Mouse (Mus musculus): ENCODE results near the gene Cdk13. TPM values are rescaled to one million over a fixed set of nuclear protein-coding genes. Genes with fewer than 3 reads are reported as not detected.

Gene Cdk13
- total RNA-seq, 2 experiments from 2014 or later: 40.8 to 42.3 TPM

Small RNA genes within 50 kb of the gene (microRNA-seq; reads per million reads assigned to microRNA genes)
- 0 reads per million in 2 experiments for gene Mir466i

Other genes with a start within 250 kb of the Cdk13 start
- 10 to 100 TPM; 10.6 to 12.7 TPM for gene Mplkip, start 109.9 kb downstream of the Cdk13 start, total RNA-seq (2021)
- gene Sugct, start 109.5 kb downstream of the Cdk13 start, total RNA-seq (2021): 1 to 10 TPM; 1.2 TPM
- 10 to 100 TPM; 55.9 to 56.5 TPM for gene Rala, start 139.1 kb upstream of the Cdk13 start, total RNA-seq (2021)
- gene Yae1d1, start 188.3 kb upstream of the Cdk13 start, total RNA-seq (2021): 10 to 100 TPM; 21.1 to 29.1 TPM

Measured in heart, postnatal 4 days (tissue).